Mouse (Mus musculus): ENCODE measurements at regions not wholly inside any gene's neighbourhood (a gene's known extent, or its start where the extent isn't known, plus 50 kb on each side); places are given as distances from the start of the nearest gene placed in this dataset.
"Not testable (repeated sequence)": the region's sequence is repeated elsewhere in the genome, so short reads cannot be mapped to it uniquely, and the experiment has no call there.

- no peak for DNase-seq (ENCODE audit: low spot score in 2 of 2)
These were observed 133.4 kb upstream of the Ajap1 start for GRCm38 (mm10) chr4:153616058-153616457.

- no peak for DNase-seq (ENCODE audit: low spot score in 2 of 2)
These were observed 134.3 kb upstream of the Ajap1 start for GRCm38 (mm10) chr4:153616938-153617337.

GRCm38 (mm10) chr4:153620871-153621270 lies 138.3 kb upstream of the Ajap1 start:
- DNase-seq (ENCODE audit: low spot score in 2 of 2): no peak

GRCm38 (mm10) chr4:153631161-153631560 lies 148.6 kb upstream of the Ajap1 start:
- DNase-seq (ENCODE audit: low spot score in 2 of 2): no peak

GRCm38 (mm10) chr4:153632056-153632455 lies 149.4 kb upstream of the Ajap1 start:
- DNase-seq (ENCODE audit: low spot score in 2 of 2): no peak

GRCm38 (mm10) chr4:153632551-153632950 lies 149.9 kb upstream of the Ajap1 start:
- no peak for DNase-seq (ENCODE audit: low spot score in 2 of 2)

GRCm38 (mm10) chr4:153633260-153633659 lies 150.6 kb upstream of the Ajap1 start:
- no peak for DNase-seq (ENCODE audit: low spot score in 2 of 2)

- DNase-seq (ENCODE audit: low spot score in 2 of 2): no peak
These were observed 151.7 kb upstream of the Ajap1 start for GRCm38 (mm10) chr4:153634221-153634881.

- no peak for DNase-seq (ENCODE audit: low spot score in 2 of 2)
These were observed 155.4 kb upstream of the Ajap1 start for GRCm38 (mm10) chr4:153637989-153638388.

- no peak for DNase-seq (ENCODE audit: low spot score in 2 of 2)
These were observed 169.2 kb upstream of the Ajap1 start for GRCm38 (mm10) chr4:153651849-153652248.

- DNase-seq (ENCODE audit: low spot score in 2 of 2): no peak
These were observed 170.2 kb upstream of the Ajap1 start for GRCm38 (mm10) chr4:153652841-153653240.

GRCm38 (mm10) chr4:153662731-153663130 lies 180.1 kb upstream of the Ajap1 start:
- DNase-seq (ENCODE audit: low spot score in 2 of 2): peak; percentile 15 to 21

- not testable (repeated sequence) for DNase-seq (ENCODE audit: low spot score in 2 of 2)
These were observed 184.1 kb upstream of the Ajap1 start for GRCm38 (mm10) chr4:153666626-153667236.

GRCm38 (mm10) chr4:153669070-153669469 lies 186.5 kb upstream of the Ajap1 start:
- no peak for DNase-seq (ENCODE audit: low spot score in 2 of 2)

- DNase-seq (ENCODE audit: low spot score in 2 of 2): no peak
These were observed 187.6 kb upstream of the Ajap1 start for GRCm38 (mm10) chr4:153670216-153670615.

GRCm38 (mm10) chr4:153675431-153675830 lies 192.8 kb upstream of the Ajap1 start:
- DNase-seq (ENCODE audit: low spot score in 2 of 2): no peak

- DNase-seq (ENCODE audit: low spot score in 2 of 2): no peak
These were observed 196.5 kb upstream of the Ajap1 start for GRCm38 (mm10) chr4:153679151-153679550.

GRCm38 (mm10) chr4:153688441-153688840 lies 205.8 kb upstream of the Ajap1 start:
- DNase-seq (ENCODE audit: low spot score in 2 of 2): no peak

- no peak for DNase-seq (ENCODE audit: low spot score in 2 of 2)
These were observed 211.3 kb upstream of the Ajap1 start for GRCm38 (mm10) chr4:153693881-153694280.

GRCm38 (mm10) chr4:153696426-153697040 lies 213.9 kb upstream of the Ajap1 start:
- DNase-seq (ENCODE audit: low spot score in 2 of 2): no peak

GRCm38 (mm10) chr4:153707218-153707617 lies 224.6 kb upstream of the Ajap1 start:
- no peak for DNase-seq (ENCODE audit: low spot score in 2 of 2)

GRCm38 (mm10) chr4:153714995-153715645 lies 232.5 kb upstream of the Ajap1 start:
- DNase-seq (ENCODE audit: low spot score in 2 of 2): peak in 1 of 2 experiments; percentile 13

GRCm38 (mm10) chr4:153717273-153717672 lies 234.7 kb upstream of the Ajap1 start:
- no peak for DNase-seq (ENCODE audit: low spot score in 2 of 2)
